Mouse (Mus musculus) CD4-positive, CD25-positive, alpha-beta regulatory T cell, adult 4 months (primary cell): ENCODE data around the gene Ccdc194. TPM values are rescaled to one million over a fixed set of nuclear protein-coding genes. Genes with fewer than 3 reads are reported as not detected.

Experiments used
- ATAC-seq: one replicate; pipeline ENCODE4 v1.8.0; 2017
- polyA plus RNA-seq, 2 experiments: library from polyadenylated mRNA; unstranded; fragments of 100-300 nt; shearing (Covaris generic); gene quantifications; one replicate each; pipeline ENCODE4 v1.2.1; 2017

Ccdc194 gene
- polyA plus RNA-seq, 2 experiments from 2014 or later: not detected

DNA sequence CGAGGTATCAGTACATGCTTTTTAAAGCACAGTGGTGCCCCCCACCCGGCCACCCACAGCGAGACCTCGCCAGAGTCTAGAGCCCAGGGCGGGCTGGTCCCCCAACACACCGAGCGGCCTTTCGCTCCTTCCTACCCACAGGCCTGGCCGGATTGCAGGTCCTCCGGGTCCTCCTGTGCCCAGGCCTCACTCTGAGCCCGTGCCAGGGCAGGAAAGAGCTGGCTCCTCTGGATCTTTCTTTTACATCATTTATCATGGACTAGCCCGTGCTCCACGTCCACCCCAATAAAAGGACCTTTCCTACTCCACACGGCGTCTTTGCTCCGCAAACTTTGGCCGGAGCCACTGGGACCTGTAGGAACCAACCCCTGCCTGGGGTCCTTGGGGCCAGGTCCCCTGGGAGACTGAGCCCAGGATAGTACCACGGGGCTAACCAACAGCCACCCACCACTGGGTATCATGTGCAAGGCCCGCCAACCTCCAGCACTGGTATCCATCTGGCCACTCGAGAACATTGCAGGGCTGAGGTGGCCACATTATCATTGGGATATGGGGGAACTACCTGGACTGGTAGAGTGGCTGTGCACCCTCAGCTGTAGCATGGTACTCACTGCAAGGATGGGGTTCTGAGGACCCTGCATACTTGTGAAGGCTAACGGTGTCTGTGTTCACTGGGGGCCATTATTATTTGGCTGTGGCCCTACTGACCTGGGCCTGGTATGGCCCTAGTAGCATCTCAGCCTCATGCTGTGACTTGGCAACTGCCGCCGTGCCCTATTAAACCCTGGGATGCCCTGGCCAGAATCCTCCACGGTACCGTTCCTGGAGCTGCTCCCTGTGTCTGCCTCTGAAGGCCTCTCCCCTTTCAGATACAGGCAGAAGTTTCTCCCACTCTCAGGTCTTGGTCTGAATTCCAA is 50.5 kb downstream of the Ccdc194 start:
- ATAC-seq: no peak

DNA sequence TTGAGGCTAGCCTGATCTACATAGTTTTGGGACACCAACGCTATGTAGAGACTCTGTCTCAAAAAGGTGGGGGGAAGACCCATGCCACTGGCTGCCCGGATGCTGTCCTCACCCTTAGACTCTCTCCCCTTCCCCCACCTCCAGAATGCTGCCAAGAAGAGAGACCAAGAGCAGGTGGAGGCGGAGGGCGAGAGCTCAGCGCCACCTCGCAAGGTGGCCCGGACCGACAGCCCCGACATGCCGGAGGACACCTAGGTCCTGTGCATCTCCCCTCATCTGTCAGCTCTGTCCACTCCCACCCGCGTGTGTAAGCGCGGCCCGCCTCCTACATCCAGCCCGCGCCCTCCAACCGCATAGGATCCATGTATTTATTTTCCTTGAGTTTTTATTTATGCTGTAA is 51.2 kb downstream of the Ccdc194 start:
- ATAC-seq: no peak

- no peak for ATAC-seq
Observed at GRCm38 (mm10) chr8:71472601-71473386, 52.7 kb downstream of the Ccdc194 start.

DNA sequence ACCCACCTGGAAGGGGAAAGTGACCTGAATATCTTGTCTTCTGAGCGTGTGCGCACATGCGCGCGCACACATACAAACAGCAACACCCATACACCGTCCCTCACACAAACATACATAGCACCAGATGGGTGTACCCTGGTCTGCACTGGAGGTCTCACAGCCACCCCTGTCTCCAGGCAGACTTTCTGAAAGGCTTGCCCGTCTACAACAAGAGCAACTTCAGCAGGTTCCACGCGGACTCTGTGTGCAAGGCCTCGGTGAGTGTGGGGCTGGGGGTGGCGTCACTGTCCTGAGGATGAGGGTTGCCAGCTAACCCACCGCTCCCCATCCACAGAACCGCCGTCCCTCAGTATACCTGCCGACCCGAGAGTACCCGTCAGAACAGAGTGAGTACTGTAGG is 53.6 kb downstream of the Ccdc194 start:
- ATAC-seq: no peak

- ATAC-seq: no peak
Observed at GRCm38 (mm10) chr8:71470913-71471255, 54.6 kb downstream of the Ccdc194 start.

DNA sequence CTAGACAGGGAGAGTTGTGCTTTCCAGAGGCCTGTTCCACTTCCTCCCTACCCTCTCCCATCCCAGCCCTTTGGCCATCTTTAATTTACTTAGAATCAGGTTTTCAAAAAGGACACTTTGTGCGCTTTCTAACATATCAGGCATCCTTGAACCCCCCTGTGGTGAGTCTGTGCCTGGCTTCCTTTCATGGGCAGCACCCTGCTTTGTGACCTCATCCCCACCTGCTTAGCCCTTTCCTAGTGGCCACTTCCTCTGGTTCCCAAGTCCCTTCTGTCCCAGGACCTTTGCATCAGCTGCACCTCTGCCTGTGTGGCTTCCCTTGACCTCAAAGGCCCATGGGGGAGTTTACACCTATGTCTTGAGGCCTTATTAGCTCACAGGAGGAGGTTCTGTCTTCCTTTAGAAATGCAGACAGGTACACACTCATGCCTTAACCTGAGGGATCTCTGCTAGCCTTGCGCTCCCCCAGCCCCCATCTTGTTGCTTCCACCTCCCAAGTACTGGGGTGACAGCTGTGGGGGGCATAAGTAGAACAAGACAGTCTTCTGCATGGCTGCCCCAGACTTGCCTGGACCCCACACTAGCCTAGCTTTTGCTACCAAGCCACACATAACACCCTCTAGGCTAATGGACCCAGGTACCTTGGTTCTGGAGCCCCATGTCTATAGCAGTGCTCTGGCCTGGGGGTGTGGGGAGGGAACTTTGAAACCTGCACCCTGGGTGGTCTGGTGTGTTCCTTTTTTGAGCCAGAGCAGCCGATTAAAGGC is 55.2 kb downstream of the Ccdc194 start:
- no peak for ATAC-seq

Other genes starting within 250 kb of the Ccdc194 start
- gene Use1, start 158.9 kb downstream of the Ccdc194 start, polyA plus RNA-seq: 100 to 1,000 TPM; 292 to 321 TPM
- gene Ocel1, start 154.4 kb downstream of the Ccdc194 start, polyA plus RNA-seq: 1 to 10 TPM; 3.9 to 4.1 TPM
- gene Nr2f6, start 143.8 kb downstream of the Ccdc194 start, polyA plus RNA-seq: under 1 TPM in 1 of 2 experiments, not detected in 1; 0.36 TPM
- not detected for gene Ushbp1, start 129.9 kb downstream of the Ccdc194 start, polyA plus RNA-seq
- 10 to 100 TPM; 54.6 to 55.8 TPM for gene Babam1, start 128.8 kb downstream of the Ccdc194 start, polyA plus RNA-seq
- 1 to 10 TPM in 1 of 2 experiments, under 1 TPM in 1; 0.20 to 1.6 TPM for gene Ankle1, start 119.7 kb downstream of the Ccdc194 start, polyA plus RNA-seq
- 10 to 100 TPM; 16.3 to 19.5 TPM for gene Abhd8, start 62.1 kb downstream of the Ccdc194 start, polyA plus RNA-seq
- 10 to 100 TPM; 65.1 to 82.9 TPM for gene Mrpl34, start 60.8 kb downstream of the Ccdc194 start, polyA plus RNA-seq
- 10 to 100 TPM; 22.5 to 22.7 TPM for gene Dda1, start 56.5 kb downstream of the Ccdc194 start, polyA plus RNA-seq
- under 1 TPM in 1 of 2 experiments, not detected in 1; 0.20 TPM for gene Ano8, start 39.7 kb downstream of the Ccdc194 start, polyA plus RNA-seq
- gene Gtpbp3, start 37.6 kb downstream of the Ccdc194 start, polyA plus RNA-seq: 1 to 10 TPM; 2.9 to 3.1 TPM
- not detected for gene Plvap, start 14.0 kb downstream of the Ccdc194 start, polyA plus RNA-seq
- gene Bst2, start 11.7 kb upstream of the Ccdc194 start, polyA plus RNA-seq: 100 to 1,000 TPM in 1 of 2 experiments, 10 to 100 TPM in 1; 75.3 to 150 TPM
- gene Mvb12a, start 17.2 kb upstream of the Ccdc194 start, polyA plus RNA-seq: 10 to 100 TPM; 45.1 to 58.2 TPM
- gene Tmem221, start 33.2 kb upstream of the Ccdc194 start, polyA plus RNA-seq: under 1 TPM in 1 of 2 experiments, not detected in 1; 0.79 TPM
- gene Nxnl1, start 40.9 kb upstream of the Ccdc194 start, polyA plus RNA-seq: not detected
- 10 to 100 TPM in 1 of 2 experiments, 1 to 10 TPM in 1; 3.4 to 13.6 TPM for gene Slc27a1, start 43.2 kb upstream of the Ccdc194 start, polyA plus RNA-seq
- 10 to 100 TPM; 51.5 to 53.4 TPM for gene Pgls, start 66.5 kb upstream of the Ccdc194 start, polyA plus RNA-seq
- 1 to 10 TPM; 3.0 to 3.6 TPM for gene Fam129c, start 71.9 kb upstream of the Ccdc194 start, polyA plus RNA-seq
- gene Colgalt1, start 85.3 kb upstream of the Ccdc194 start, polyA plus RNA-seq: 10 to 100 TPM; 10.8 to 12.2 TPM
- under 1 TPM; 0.47 to 0.50 TPM for gene Unc13a, start 146.0 kb upstream of the Ccdc194 start, polyA plus RNA-seq
- gene Jak3, start 150.6 kb upstream of the Ccdc194 start, polyA plus RNA-seq: 10 to 100 TPM; 21.2 TPM
- 10 to 100 TPM; 15.1 to 24.5 TPM for gene Insl3, start 163.5 kb upstream of the Ccdc194 start, polyA plus RNA-seq
- 1 to 10 TPM; 3.4 to 6.5 TPM for gene B3gnt3, start 176.1 kb upstream of the Ccdc194 start, polyA plus RNA-seq
- 10 to 100 TPM; 40.4 to 46.7 TPM for gene Fcho1, start 200.0 kb upstream of the Ccdc194 start, polyA plus RNA-seq